Mouse (Mus musculus): Measurements from ENCODE around the gene Adam17. TPM values are rescaled to one million over a fixed set of nuclear protein-coding genes. Genes with fewer than 3 reads are reported as not detected.

Gene Adam17
- total RNA-seq, 4 experiments from 2014 or later: 12.7 to 21.5 (median 17.9) TPM

GRCm38 (mm10) chr12:21362686-21363085 lies 10.7 kb downstream of the Adam17 start:
- DNase-seq (ENCODE audit: low spot score in 2 of 2): no peak

DNA sequence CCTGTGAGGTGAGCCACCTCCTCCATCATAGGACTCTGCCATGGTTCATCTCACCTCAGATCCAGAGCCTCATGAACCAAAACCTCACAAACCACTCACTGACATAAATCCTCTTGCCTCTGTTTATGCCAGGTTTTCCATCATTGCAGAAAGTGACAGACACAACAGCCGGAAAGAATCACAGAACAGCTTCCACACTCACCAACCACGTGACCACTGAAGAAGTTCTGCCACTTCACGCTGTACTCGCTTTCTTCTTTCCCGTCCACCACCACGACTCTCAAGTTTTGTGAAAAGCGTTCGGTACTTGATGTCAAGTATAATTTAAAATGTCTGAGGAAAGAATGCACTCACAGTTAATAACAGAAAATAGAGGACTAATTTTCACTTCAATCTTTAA lies 19.8 kb downstream of the Adam17 start:
- no peak for DNase-seq (ENCODE audit: low spot score in 2 of 2)

DNA sequence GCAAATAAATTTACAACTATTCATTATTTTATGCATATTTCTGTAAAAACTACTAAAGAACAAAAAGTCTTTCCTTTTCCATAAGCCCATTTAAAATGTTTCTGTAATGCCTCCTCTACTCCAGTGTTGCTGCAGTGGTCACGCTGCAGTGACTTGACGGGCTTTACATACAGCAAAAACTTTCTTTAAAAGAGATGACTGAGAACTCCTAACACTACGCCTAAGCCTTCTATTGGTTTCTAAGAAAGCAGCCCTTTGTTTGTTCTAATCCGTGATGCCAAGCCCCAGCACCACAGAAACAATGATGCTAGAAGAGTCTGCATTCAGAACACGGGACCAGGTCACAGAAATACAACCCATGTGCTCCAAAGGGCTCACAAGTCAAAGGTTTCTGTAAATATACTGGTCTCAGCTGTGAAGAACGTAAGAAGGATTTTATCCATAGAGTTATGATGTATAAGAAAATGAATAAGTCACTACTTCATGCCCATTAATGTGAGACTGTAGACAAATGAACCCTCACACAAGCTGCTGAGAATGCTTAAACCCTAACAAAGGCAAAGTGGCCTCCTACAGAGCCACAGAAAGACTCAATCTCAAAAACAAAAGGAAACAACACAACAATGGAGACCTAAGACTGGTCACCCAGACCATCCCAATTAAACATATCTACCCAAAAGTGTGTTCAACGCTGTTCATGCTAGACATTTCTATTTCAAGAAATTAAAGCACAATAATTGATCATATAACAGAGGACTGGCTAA lies 23.1 kb downstream of the Adam17 start:
- DNase-seq (ENCODE audit: low spot score in 2 of 2): no peak

GRCm38 (mm10) chr12:21346972-21347371 lies 26.5 kb downstream of the Adam17 start:
- DNase-seq (ENCODE audit: low spot score in 2 of 2): no peak

- no peak for DNase-seq (ENCODE audit: low spot score in 2 of 2)
Measured at GRCm38 (mm10) chr12:21340674-21341073, 32.8 kb downstream of the Adam17 start.

DNA sequence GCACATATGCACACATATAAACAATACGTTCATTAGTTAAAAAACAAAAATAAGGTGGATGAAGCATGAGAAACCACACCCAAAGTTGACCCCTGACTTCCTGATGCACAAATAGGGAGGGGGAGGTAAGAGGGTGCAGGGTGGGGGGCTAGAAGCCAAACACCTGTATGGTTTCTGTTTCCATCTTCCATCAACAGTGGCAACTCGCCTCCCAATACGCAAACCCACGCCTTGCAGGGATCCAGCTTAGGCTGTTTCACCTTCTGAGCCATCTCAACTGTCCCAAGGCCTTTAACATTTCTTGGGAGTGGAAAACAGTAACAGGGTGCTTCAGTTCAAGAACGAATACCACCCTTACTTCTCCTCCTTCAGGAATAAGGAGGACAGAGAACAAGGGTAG lies 36.3 kb downstream of the Adam17 start:
- DNase-seq (ENCODE audit: low spot score in 2 of 2): no peak

- no peak for DNase-seq (ENCODE audit: low spot score in 2 of 2)
Measured at GRCm38 (mm10) chr12:21335869-21336268, 37.6 kb downstream of the Adam17 start.

- DNase-seq (ENCODE audit: low spot score in 2 of 2): no peak
Measured at GRCm38 (mm10) chr12:21333766-21334165, 39.7 kb downstream of the Adam17 start.

GRCm38 (mm10) chr12:21333021-21333420 lies 40.4 kb downstream of the Adam17 start:
- no peak for DNase-seq (ENCODE audit: low spot score in 2 of 2)

DNA sequence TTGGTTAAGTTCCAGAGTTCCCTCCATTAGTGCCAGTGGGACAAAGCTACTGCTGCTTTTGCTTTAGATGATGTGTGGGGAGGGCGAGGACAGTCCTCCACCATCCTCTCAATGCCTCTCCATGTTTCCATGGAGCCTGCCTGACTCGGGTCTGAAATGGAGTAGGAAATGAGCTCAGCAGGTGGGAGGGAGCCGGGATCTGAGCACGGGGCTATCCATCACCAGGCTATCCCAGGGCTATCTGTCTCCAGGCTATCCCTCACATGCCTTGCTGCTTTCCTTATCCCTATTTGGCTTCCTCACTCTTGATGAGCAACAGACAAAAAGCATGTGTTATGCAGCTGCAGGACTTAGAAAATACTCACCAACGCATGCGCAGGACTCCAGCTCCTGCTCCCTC lies 41.7 kb downstream of the Adam17 start:
- DNase-seq (ENCODE audit: low spot score in 2 of 2): no peak

DNA sequence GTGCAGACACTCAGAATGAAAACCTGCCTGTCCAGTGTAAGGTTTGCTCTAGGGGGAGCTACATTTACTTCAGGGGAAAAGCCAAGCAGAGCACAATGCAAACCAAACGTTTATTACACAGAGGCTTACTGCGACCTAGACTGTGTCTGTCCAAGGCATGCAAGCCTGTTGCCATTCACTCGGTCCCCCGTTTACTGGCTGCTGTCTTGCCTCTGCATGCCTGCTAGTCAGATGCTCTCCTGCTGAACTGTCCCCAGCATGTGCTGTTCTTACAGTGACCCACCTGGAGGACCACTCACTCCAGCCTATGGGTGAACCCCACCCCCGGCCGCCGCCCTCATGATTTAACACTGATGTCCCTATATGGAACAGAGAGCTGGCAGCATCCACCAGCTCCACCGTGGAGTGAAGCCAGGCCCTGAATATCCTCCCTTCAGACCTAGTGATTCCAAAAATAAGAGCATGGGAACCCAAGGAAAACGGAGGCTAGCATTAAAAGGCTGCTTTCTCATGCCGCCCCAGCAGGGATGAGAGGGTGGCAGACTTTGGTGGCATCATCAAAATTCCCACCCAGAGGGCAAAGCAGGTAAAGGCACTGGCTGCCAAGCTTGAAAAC lies 42.4 kb downstream of the Adam17 start:
- peak in 1 of 2 experiments; percentile 19 for DNase-seq (ENCODE audit: low spot score in 2 of 2)

DNA sequence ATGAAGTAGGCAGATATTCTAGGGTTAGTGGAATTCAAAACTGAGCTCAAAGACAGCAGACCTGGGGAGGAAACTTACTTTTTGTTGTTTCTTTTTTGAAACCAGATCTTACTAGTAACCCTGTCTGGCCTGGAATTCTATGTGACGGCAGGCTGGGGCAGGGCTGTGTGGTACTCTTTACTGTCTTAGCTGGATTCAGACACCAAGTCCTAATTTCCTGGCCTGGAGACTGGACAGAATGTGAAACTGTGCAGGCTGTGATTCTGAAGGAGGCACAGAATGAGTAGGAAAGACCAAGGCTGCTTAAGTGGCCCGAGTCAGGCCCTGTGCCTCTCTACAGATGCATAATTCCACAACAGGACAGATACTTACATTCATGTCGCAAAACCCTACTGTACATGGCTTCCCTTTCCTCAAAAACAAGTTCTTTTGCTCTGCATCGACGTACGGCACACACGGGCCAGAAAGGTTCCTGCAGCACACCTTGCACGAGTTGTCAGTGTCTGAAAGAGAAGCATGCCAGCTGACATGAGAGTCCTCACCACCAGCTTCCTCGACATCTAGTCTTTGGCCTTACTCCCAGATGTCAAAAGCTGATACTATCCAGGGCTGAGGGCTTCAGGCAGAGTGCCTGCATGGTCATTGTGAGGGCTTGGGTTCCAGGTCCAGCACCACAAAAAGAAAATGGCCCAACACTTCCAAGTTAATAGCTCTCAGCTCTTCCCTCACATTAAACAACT lies 43.6 kb downstream of the Adam17 start:
- no peak for DNase-seq (ENCODE audit: low spot score in 2 of 2)

GRCm38 (mm10) chr12:21326325-21326724 lies 47.1 kb downstream of the Adam17 start:
- DNase-seq (ENCODE audit: low spot score in 2 of 2): peak; percentile 25 to 37

DNA sequence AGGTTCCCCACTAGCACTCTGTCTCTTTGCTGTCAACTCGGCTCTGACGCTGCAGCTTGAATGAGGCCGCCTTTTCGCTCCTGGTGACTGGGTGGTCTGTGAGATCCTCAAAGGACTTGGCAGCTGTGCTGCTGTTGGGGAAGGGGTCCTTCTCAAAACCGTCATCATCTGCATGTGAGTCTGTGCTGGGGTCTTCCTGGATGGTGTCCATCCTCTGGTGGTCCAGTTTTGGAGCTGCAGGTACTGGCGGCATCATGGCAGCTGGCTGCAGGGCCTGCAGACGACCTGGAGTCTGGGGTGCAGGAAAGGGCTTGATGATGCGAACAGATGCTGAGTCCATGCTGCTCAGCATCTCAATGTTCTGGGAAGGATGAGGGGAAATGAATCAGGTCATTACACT lies 48.2 kb downstream of the Adam17 start:
- no peak for DNase-seq (ENCODE audit: low spot score in 2 of 2)

- no peak for DNase-seq (ENCODE audit: low spot score in 2 of 2)
Measured at GRCm38 (mm10) chr12:21324101-21324500, 49.3 kb downstream of the Adam17 start.

DNA sequence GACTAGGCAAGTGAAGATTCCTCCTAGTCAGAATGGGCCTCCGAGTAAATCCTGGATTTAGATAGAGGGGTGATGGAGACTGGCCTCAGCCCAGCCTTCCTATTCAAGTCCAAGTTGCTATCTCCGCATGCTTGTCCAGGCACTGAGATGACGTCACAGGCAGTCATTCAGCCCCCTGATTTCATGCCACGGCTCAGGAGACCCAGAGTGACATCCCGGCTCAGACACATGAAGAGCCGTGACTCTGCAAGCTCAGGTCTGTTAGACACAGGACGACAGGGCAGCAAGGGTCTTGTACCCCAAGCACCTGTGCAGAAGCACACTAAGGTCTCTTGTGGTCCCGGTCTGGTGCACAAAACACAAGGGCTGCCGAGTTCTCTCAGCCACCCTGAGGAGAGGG lies 50.6 kb downstream of the Adam17 start:
- no peak for DNase-seq (ENCODE audit: low spot score in 2 of 2)

- DNase-seq (ENCODE audit: low spot score in 2 of 2): no peak
Measured at GRCm38 (mm10) chr12:21322296-21322695, 51.1 kb downstream of the Adam17 start.

GRCm38 (mm10) chr12:21321170-21321569 lies 52.3 kb downstream of the Adam17 start:
- DNase-seq (ENCODE audit: low spot score in 2 of 2): no peak

GRCm38 (mm10) chr12:21320317-21320716 lies 53.1 kb downstream of the Adam17 start:
- DNase-seq (ENCODE audit: low spot score in 2 of 2): no peak

GRCm38 (mm10) chr12:21318143-21318895 lies 55.1 kb downstream of the Adam17 start:
- DNase-seq (ENCODE audit: low spot score in 2 of 2): no peak

- DNase-seq (ENCODE audit: low spot score in 2 of 2): peak in 1 of 2 experiments; percentile 11
Measured at GRCm38 (mm10) chr12:21316869-21317265, 56.6 kb downstream of the Adam17 start.
